Mouse (Mus musculus): ENCODE results near the gene AU040320.
A peak's percentile ranks its signal among the peaks of the same experiment; 100 is the strongest.

Gene AU040320

DNA sequence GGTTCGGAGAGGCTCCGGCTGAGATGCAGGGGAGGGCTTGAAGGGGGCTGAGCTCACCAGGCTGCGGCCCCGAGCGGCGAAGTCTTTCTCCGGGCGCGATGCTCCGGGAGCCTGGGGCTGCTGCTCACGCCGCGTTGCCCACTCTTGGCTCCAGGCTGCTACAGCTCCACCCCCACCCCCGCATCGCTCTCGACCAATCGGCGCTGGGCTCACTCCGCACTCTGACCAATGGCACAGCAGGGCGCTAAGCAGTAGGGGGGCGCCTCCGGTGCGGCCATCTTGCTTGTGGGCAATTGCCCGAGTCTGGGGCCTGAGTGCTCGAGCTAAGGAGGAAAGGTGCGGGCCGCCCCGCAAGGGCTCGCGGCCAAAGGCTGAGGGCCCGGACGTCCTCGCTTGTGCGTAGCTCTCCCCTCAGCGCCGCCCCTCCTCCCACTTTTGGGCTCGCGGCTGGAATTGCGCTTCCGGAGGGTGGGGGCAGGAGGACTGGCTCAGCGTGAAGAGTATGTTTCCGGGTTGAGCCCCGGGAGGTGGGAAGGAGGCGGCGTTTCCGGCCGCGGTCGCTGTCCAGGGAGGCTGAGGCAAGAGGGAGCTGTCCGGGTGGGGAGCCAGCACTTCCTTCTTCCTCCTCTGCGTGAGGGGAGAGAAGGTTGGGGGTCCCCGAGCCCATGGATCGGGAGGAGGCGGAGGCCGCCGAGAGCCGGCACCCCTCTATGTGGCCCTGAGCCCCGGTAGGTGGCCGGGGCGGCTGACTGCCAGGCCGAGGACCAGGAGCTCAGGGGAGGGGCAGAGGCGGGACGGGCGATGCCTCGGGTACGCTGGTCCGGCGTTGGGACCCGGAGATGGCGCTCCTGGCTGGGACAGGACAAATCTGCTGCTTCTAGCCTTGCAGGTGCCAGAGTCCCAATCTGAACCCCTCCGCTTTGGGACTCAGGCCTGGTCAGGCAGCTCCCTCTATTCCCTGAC is at the start of gene AU040320, which contains the start of gene Ncdn:
AU040320 (plus strand) TSS at position 277 of the 963 bp plus-strand sequence.
Ncdn (minus strand) TSS at position 171 of the 963 bp plus-strand sequence.
- DNase-seq (ENCODE audit: low read depth, low spot score), result peak; percentile 97

DNA sequence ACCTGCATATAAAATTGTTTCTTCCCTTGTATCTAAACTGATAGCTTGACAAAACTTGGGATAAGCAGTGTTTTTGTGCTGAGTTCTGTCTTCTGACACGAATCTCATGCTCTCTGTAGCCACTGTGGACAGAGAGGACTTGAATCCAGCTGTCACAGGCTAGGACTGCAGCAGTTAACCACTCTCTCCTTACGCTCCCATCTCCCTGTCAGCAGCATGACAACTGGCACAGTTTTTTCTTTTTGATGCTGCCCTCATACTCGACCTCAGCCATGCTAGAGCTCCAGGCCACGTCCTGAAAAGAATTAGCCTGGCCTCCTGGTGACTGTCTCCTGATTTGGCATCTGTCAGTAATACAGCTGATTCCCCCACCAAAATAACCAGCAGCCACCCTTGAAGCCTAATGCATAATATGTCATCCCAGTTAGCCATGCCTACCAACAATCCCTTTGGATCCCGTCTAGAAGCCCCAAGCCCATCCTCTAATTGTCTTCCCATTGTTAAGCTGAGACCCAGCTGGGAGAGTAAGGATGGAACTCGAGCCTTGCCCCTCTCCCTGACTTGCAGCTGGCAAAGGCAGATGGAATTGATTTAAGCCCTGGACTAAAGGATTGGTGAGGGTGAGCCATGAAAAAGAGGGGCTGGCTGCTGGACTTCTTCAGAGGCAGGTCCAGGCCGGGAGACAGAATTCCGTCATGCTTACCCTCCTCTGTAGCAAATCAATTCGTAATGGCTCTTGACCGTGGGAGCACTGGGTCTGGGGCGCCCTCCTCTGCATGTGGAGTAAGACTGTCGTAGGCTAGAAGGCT is 46.5 kb upstream of the AU040320 start:
- DNase-seq (ENCODE audit: low read depth, low spot score), result no peak

DNA sequence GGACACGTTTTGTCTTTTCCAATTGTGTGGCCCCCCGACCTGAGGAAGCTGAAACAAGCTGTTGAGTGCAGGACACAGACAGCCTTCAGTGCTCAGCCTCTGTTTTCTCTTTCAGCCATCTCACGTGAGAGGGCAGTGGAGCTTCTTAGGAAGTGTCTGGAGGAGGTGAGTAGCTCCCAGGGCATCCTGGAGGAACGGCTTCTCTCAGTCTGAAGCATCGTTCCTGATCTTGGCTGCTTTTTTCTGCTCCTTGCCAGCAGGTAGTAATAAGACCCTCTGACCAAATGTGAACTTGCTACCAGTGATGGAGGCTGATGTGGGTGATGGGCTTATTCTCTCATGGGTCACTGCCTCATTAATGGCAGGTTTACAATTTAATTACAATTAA is 45.9 kb upstream of the AU040320 start:
- DNase-seq (ENCODE audit: low read depth, low spot score), result no peak

DNA sequence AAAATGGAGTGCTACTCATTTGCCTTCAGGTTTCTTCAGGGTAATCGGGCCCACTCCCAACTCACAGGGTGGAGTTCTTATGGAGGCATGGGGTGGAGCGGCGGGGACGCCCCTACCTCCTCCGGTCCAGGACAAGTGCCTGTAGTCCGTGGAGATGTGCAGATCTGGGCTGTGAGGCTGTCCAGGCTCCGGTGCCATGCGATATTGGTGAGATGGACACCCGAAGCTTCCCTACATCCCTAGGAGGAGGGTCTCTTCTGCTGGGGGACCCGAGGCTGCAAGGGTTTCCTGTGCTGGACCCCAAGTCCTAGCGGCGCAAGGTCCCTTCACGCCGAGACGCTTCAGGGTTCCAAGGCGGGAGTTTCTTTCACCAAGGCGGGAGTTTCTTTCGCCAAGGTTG is 21.2 kb upstream of the AU040320 start:
- no peak for DNase-seq (ENCODE audit: low read depth, low spot score)

DNA sequence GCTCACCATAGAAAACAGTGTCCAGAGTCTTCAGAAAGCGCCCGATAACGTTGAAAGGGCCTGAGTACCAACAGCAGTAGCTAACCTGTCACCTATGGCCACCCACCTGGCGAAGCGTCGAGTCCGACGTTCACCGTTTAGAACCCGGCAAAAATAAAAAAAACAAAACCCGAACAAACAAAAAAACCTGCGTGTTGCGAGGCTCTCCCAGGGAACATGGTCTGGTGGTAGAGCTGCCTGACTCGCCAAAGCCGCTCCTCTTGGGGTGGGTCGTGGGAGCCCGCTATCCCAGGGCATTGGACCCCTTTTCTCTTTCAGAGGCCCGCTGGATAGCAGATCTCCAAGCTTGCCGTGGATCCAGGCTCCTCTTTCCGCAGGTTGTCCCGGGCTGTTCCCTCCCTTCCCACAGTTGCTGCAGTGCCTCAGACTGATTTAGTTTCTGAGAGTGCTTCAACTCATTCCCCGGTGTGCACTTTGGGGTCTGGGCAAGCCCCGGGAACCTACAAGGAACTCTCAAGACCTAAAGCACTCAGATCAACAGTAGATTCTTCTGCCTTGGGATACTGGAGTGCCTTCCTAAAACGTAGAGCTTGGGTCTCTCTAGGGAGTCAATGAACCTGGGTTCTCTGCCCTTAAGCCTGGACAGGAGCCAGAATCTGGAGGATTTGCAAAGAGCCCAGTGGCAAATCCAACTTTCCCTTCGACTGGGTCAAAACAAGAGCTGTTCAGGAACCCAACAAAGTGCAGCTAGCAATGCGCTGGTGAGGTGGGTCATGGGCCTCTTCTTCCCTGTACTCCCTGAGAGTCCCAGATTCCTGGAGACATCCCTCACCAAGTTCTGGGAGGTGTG is 20.6 kb upstream of the AU040320 start:
- no peak for DNase-seq (ENCODE audit: low read depth, low spot score)

DNA sequence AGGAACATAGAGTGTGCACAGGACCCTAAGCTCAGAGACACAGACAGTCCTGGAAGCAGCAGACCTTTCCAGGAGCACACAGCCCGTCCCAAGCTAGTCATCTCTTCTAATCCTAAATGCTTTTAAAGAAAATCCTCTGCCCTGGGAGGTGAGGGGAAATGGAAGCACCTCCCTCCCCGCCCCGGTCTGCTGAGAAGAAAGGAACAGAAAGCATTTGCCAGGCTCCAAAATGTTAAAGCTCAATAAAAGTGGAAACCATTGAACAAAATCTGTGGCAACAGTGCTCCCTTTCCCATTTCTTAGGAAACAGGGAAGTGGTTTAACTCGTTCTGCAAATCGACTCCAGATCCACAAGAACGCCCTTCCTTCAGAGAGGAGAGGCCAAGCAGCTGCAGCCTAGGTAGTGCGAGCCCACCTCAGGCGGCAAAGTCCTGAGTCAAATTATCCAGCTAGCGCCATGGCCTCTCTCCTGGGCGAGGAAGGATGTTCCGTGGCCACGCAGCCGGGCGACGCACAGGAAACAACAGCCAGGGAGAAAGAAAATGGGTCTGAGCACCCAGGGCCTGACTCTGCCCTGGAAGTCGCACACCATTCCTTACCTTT is 19.2 kb upstream of the AU040320 start:
- DNase-seq (ENCODE audit: low read depth, low spot score), result no peak

DNA sequence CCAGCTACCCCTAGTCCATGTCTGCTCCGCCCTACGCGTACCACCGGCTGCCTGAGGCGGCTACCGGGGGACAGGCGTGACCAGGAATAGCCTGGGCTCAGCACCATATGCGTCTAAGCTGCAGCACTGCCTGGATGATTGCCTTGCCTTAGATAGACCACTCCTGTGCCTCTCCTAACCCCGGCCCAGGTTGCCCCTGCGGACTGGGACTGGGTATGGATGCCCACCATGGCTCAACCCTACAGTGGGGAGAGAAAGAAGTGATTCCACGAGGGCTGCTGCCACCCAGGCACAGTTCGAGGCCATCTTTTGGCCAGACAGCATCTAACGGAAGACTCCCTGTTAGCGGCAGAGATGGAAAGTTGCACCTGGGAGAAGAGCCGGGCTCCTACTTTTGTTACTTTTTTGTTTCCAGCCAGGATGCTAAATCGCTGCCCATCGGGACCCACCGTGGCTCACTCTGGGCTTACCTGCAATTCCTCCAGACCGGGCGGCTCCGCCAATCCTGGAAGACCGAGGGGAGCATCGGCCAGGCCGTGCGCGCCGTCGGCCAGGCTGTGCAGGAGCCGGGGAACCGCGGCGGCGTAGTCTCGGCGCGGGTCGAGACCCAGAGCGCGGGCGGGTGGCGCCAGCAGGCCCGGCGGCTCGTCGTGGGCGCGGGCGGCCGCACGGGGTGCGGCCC is 18.5 kb upstream of the AU040320 start:
- no peak for DNase-seq (ENCODE audit: low read depth, low spot score)

DNA sequence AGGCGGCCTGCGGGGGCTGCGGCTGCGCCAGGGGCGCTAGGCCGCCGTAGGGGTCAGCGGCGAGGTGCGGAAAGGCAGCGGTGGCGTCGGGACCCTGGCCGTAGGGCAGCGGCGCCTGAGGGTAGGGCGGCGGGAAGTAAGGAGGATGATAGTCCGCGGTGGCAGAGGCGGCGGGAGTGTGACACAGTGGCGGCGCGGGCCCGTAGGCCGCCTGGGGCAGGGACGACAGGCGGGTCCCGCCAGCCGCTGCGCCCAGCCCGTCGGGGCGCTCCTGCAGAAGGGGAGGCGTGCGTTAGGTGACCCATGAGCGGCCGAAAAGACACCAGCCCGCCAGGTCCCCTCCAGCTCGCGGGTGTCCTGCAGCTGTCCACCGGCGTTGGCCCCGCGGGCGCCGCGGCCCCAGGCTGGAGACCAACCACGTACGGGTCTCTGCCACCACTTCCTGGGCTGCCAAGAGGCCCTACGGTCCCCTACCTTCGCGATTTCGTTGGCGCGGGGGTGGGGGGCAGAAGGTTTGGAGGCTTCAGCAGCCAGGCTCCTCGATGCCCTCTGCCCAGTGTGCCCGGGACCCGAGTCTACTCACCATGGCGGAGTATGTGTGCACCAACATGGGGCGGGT is 17.9 kb upstream of the AU040320 start:
- DNase-seq (ENCODE audit: low read depth, low spot score), result no peak

DNA sequence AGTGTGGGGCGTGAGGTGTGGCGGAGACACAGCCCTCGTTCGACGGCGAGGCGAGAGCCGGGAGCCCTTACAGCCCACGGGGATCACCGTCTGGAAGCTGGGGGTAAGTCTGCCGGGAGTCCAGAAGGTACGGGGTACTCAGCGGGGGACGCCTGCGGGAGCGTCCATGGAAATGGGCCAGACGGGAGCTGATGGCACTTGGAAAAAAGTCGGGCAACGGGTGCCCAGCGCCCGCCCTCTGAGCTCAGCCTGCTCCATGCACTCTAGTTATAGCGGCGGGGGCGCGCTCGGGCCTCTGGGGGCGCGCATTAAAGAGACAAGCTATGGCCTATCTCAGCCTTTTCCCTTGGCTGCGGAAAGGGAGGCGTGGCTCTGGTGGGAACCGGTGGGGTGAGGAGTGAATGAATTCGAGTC is 17.3 kb upstream of the AU040320 start, which contains the start of gene Tfap2e:
Tfap2e (minus strand) TSS at position 240 of the 414 bp plus-strand sequence.
- DNase-seq (ENCODE audit: low read depth, low spot score), result no peak

DNA sequence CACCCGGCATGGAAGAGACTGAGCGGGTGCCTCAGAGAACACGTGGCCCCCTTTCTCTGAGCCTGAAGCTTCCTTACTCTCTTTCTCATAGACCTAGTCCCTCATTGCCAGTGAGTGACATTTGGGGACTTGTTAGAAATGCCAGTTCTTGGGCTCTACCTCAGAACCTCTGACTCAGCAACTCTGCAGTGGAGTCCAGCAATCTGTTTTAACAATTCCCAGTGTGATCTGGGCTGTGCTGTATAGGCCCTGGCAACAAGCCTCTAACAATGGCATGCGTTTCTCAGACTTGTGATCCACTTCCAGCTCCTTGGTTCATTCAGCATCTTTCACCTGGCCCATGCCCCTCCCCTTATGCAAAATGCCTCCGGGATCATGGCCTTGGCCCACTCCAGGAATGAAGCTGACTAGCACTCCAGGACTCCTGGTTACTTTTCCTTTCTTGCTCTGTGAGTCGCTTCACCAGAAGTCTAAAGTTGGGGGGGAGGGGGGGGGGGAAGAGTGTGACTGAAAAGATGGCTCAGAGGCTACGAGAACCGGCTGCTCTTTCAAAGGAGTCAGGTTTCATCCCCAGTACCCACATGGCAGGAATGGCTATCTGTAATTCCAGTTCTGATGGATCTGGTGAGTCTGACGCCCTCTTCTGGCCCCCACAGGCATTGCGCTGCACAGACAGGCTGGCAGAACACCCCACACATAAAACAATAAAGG is 13.2 kb upstream of the AU040320 start:
- DNase-seq (ENCODE audit: low read depth, low spot score), result peak; percentile 41

DNA sequence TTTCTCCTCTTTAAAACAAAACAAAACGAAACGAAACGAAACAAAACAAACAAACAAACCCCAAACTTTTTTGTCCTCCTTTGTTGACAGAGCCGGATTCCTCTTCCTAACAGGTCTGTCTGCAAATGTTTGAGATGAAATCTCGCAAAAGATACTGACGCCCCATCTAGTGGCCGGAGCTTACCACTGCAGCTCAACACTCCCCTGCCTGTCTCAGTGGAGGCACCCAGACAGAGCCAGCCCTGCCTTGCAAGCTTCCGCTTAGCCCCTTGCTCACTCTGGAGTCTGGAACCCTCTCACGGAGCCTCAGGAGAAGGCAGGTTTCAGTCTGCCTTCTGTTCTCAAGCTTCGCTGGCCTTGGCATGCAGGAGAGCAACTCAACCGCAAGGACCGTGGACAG is 11.9 kb upstream of the AU040320 start:
- peak; percentile 85 for DNase-seq (ENCODE audit: low read depth, low spot score)

DNA sequence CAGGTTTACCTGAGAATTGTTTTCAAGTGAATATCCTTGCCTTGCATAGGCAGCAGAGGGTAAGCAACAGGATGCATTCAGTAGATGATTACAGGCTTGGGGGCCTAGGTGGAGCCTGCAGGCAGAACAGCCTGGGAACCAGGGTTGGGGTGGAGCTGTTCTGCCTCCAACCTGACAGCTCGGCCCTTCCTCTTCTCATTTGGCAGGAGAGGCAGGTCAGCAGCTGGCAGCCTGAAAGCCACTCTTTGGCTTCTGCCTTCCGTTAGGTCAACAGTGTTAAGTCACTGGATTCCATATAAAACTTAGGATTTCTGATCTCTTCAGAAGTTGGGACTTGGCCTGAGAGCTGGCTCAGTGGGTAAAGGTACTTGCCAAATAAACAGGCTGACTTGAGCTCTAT is 10.4 kb upstream of the AU040320 start:
- DNase-seq (ENCODE audit: low read depth, low spot score), result no peak

DNA sequence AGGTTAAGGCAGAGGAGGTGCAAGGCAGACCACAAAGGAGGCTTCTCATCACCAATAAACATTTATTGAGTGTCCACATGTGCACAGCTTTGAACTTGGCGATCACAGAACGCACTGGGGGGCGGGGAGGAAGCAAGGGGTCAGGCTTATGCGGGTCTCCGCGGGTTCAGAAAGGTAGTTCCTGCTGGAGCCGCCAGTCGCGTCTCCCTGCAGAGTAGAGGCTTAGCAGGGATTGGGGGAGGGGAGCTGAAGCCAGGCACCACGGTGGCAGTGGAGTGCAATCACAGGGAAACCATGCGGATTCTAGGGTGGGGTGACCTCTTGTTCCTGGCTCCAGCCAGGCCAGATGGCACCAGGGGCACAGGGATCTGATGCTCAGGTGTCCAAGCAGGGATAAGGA is 9.6 kb upstream of the AU040320 start:
- DNase-seq (ENCODE audit: low read depth, low spot score), result no peak

DNA sequence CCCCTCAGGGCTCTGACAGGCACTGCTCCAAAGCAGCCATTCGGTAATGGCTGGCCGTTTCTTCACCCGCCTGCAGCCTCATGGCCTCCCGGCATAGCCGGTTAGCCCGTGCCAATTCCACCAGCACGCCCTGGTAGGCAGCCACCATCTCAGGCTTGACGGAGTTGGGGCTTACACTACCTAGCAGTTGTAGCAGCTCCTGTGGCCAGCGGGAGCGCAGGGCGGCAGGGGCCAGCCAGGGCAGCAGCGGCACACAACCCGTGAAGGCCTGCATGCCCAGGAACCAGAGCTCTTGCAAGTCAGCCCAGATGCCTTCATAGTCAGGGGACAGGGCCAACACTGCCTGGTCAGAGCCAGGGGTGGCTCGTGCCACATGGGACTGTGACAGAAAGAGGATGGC is 8.5 kb upstream of the AU040320 start:
- no peak for DNase-seq (ENCODE audit: low read depth, low spot score)

DNA sequence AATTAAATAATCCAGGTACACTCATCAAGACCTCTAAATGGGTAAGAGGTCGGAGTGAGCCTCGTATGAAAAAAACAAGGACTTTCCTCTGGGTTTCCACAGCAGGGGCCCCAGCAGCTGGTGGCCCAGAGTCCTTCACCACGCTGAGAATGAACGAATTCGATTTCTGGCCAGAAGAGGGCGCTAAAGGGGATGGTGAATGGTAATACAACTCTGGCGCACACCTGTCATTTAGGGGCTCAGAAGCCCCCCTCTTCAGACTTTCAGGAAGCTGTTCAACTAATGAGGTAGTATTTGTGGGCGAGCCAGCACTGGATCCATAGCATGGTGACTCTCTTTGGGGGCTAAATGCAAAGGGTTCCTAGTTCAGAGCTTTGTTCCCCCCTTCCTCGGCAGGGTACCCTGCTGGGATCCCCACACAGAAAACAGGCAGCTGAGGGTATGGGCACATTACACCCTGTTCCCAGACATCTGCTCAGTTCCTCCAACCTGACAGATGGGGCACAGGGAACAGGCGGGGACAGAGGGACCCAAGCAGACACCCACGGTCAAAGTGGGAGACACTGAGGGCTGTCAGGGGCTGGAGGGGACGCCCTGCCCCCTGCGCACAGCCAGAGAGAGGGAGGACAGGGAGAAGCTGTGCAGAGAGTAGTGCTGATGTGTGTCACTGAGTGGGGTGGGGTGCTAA is 7.7 kb upstream of the AU040320 start:
- DNase-seq (ENCODE audit: low read depth, low spot score), result peak; percentile 78

DNA sequence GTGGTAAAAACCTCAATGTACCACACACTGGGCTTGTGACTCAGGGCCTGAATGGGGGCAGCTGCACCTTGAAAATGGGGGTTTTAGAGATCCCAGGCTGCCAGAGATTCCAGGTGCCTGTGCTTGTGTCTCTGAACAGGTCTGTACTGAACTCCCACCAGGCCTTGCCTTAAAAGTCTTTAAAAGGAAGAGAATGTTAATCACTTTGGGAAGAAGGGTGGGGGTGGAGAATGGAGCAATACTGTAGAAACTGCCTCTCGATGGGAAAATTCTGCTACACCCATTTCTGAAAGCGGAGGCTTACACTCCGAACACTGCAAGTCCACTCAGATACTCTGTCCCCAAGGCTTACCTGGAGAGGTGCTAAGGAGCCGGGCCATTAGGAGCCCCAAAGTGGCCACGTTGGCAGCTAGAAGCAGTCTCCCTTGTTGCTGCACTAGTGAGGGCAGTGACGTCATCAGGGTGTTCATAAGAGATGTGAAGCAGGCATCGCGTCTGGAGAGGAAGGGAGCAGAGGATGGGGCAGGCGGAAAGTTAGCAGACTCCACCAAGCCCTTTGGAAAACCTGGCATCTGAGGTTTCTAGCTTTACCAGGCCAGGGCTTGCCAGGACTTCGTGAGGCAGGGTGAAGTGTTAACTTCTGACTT is 7.0 kb upstream of the AU040320 start:
- no peak for DNase-seq (ENCODE audit: low read depth, low spot score)

DNA sequence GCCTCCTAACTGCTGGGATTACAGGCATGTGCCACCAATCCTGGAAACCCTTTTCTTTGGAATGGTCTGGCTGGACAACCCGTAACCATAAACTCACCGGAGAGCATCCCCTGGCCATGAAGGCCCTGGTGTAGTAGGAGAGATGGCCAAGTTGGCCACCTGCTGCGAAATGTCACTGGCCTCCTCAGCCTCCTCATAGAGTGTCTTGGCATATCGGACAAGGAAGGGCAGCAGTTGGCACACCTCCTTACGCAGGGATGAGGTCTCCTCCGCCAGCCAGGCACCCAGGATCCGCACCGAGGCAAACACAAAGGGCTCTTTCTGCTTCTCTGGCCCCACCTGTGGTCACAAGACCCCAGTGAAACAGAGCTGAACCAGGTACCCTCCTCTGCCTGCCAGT is 5.0 kb upstream of the AU040320 start:
- no peak for DNase-seq (ENCODE audit: low read depth, low spot score)

DNA sequence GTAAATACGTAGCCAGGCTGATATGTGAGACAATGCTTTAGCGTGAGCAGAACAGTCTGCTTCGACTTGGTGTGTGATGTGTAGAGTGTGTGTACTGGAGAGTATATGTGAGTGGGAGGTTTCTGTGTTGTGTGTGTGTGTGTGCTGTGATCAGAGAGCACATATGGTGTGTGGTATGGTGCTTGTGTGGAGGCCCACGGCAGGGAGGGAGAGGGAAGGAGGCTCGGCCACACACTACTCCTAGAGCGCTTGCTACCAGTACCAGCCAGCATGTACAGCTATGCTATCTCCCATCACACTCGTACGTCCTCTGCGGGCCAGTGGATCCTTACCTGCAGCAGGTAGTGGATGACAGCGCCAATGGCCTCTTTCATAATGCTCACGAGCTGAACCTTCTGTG is 3.8 kb upstream of the AU040320 start:
- DNase-seq (ENCODE audit: low read depth, low spot score), result no peak

Data from CD4-positive, CD25-positive, alpha-beta regulatory T cell, adult 2 months (primary cell).